Mouse (Mus musculus) myocyte (in vitro differentiated cells): ENCODE measurements around the gene Gm6040. TPM values are rescaled to one million over a fixed set of nuclear protein-coding genes. Genes with fewer than 3 reads are reported as not detected.

Experiments
- H3K27me3 ChIP-seq: one replicate; pipeline ENCODE4 v1.6.1; 2011; ENCODE audit not compliant: control insufficient read depth, insufficient read depth, insufficient read length
- H3K36me3 ChIP-seq: one replicate; pipeline ENCODE4 v1.6.1; 2011; ENCODE audit not compliant: control insufficient read depth, insufficient read depth
- H3K4me2 ChIP-seq: one replicate; pipeline ENCODE4 v1.6.1; 2011; ENCODE audit warnings: low read depth, control low read depth
- H3K4me3 ChIP-seq: one replicate; pipeline ENCODE4 v1.5.1; 2011; ENCODE audit warnings: mild to moderate bottlenecking, control low read depth, moderate library complexity
- H3K79me2 ChIP-seq: one replicate; pipeline ENCODE4 v1.6.1; 2011; ENCODE audit not compliant: control insufficient read depth, insufficient read depth
- H3ac ChIP-seq: one replicate; pipeline ENCODE4 v1.6.1; 2011; ENCODE audit not compliant: control insufficient read depth, insufficient read length
- CEBPB ChIP-seq: IDR thresholded peaks from 2 replicates; pipeline ENCODE4 v1.6.1; 2011; ENCODE audit warnings: mild to moderate bottlenecking, moderate library complexity; ENCODE audit not compliant: poor library complexity, insufficient read depth, severe bottlenecking
- E2F4 ChIP-seq: IDR thresholded peaks from one replicate; pipeline ENCODE4 v1.6.1; 2011; ENCODE audit warnings: mild to moderate bottlenecking, control low read depth, moderate library complexity; ENCODE audit not compliant: insufficient read depth
- MYOD1 ChIP-seq, 3 experiments: IDR thresholded peaks; one replicate each; pipeline ENCODE4 v1.6.1; 2011; ENCODE audit warnings: control low read depth in 2 of 3, low read depth in 2 of 3, mild to moderate bottlenecking in 2 of 3, moderate library complexity in 1 of 3; ENCODE audit not compliant: insufficient read length in 2 of 3, control insufficient read depth in 1 of 3
- MYOG ChIP-seq, 3 experiments: IDR thresholded peaks; one replicate each; pipeline ENCODE4 v1.6.1; 2011; ENCODE audit warnings: control low read depth in 2 of 3, low read depth in 2 of 3, mild to moderate bottlenecking in 2 of 3; ENCODE audit not compliant: insufficient read length in 2 of 3, control insufficient read depth in 1 of 3, insufficient read depth in 1 of 3
- POLR2AphosphoS2 ChIP-seq: IDR thresholded peaks from one replicate; pipeline ENCODE4 v1.6.1; 2011; ENCODE audit warnings: low read depth, control low read depth; ENCODE audit not compliant: insufficient read length
- SRF ChIP-seq: IDR thresholded peaks from one replicate; pipeline ENCODE4 v1.6.1; 2011; ENCODE audit warnings: low read depth; ENCODE audit not compliant: control insufficient read depth, insufficient read length
- TCF12 ChIP-seq: IDR thresholded peaks from one replicate; pipeline ENCODE4 v1.6.1; 2011; ENCODE audit warnings: mild to moderate bottlenecking, control low read depth; ENCODE audit not compliant: poor library complexity, insufficient read depth, severe bottlenecking
- TCF3 ChIP-seq: IDR thresholded peaks from one replicate; pipeline ENCODE4 v1.6.1; 2011; ENCODE audit warnings: low read depth, control low read depth; ENCODE audit not compliant: insufficient read length
- USF1 ChIP-seq: IDR thresholded peaks from one replicate; pipeline ENCODE4 v1.6.1; 2011; ENCODE audit warnings: low read depth, mild to moderate bottlenecking, control low read depth, moderate library complexity
- polyA plus RNA-seq: library from polyadenylated mRNA; unstranded; fragments of >200 nt; fragmentation: generic; extraction: Trizol; gene quantifications from one replicate; pipeline ENCODE4 v1.2.1, GENCODE M21; 2012; ENCODE audit warnings: missing spikeins

Gene Gm6040
- polyA plus RNA-seq, 1 experiment, result not detected

- no peak for TF ChIP-seq MYOD1 (IDR thresholded peaks at IDR 0.05; ENCODE audit: control insufficient read depth in 1 of 3, insufficient read length in 2 of 3, low read depth in 2 of 3)
- no peak for TF ChIP-seq CEBPB
- no peak for TF ChIP-seq MYOG (IDR thresholded peaks at IDR 0.05; ENCODE audit: control insufficient read depth in 1 of 3, insufficient read depth in 1 of 3, insufficient read length in 2 of 3, low read depth in 2 of 3)
- Histone ChIP-seq H3K27me3 (no peaks in the 10 kb centered on the region), H3K4me3 (no peak within 1 kb of the TSS), H3K79me2 (no peaks in the 10 kb centered on the region), H3K4me2 (no peak within 1 kb of the TSS), H3K36me3 (no peaks in the 10 kb centered on the region), H3ac (no peak within 1 kb of the TSS)
Observed at GRCm38 (mm10) chr8:20902527-20902926, 19.3 kb downstream of the Gm6040 start, which contains the start of gene Gm15056. TSS of gene Gm15056 (minus strand) at chr8:20902627.

GRCm38 (mm10) chr8:20892369-20892768 lies 29.5 kb downstream of the Gm6040 start, which contains the start of gene Defb33:
TSS of gene Defb33 (plus strand) at chr8:20892669.
- H3K79me2 ChIP-seq, result no peaks in the 10 kb centered on the region
- H3ac ChIP-seq, result no peak within 1 kb of the TSS
- no peak within 1 kb of the TSS for H3K4me2 ChIP-seq
- no peak within 1 kb of the TSS for H3K4me3 ChIP-seq
- no peak for TF ChIP-seq MYOD1 (IDR thresholded peaks at IDR 0.05; ENCODE audit: control insufficient read depth in 1 of 3, insufficient read length in 2 of 3, low read depth in 2 of 3)
- TF ChIP-seq MYOG (IDR thresholded peaks at IDR 0.05; ENCODE audit: control insufficient read depth in 1 of 3, insufficient read depth in 1 of 3, insufficient read length in 2 of 3, low read depth in 2 of 3), result no peak
- no peak for TF ChIP-seq USF1
- no peaks in the 10 kb centered on the region for H3K36me3 ChIP-seq
- no peaks in the 10 kb centered on the region for H3K27me3 ChIP-seq

- H3ac ChIP-seq, result no peak overlapping the region
- no peak for TF ChIP-seq TCF12
- no peak for TF ChIP-seq TCF3
- no peak for TF ChIP-seq MYOD1 (IDR thresholded peaks at IDR 0.05; ENCODE audit: control insufficient read depth in 1 of 3, insufficient read length in 2 of 3, low read depth in 2 of 3)
- no peak for TF ChIP-seq POLR2AphosphoS2
- no peak for TF ChIP-seq E2F4
- TF ChIP-seq MYOG (IDR thresholded peaks at IDR 0.05; ENCODE audit: control insufficient read depth in 1 of 3, insufficient read depth in 1 of 3, insufficient read length in 2 of 3, low read depth in 2 of 3), result no peak
- TF ChIP-seq CEBPB, result no peak
- no peak for TF ChIP-seq SRF
- no peak overlapping the region for H3K4me2 ChIP-seq
- H3K4me3 ChIP-seq, result no peak overlapping the region
- no peaks in the 10 kb centered on the region for H3K27me3 ChIP-seq
- no peaks in the 10 kb centered on the region for H3K36me3 ChIP-seq
- no peaks in the 10 kb centered on the region for H3K79me2 ChIP-seq
Observed at GRCm38 (mm10) chr8:20874608-20875007, 47.3 kb downstream of the Gm6040 start.

Other genes starting within 250 kb of the Gm6040 start
- gene Defb33, start 29.4 kb downstream of the Gm6040 start, polyA plus RNA-seq, result not detected
- gene Gm15056, start 19.4 kb downstream of the Gm6040 start, polyA plus RNA-seq, result not detected
- gene AY761185, start 22.6 kb upstream of the Gm6040 start, polyA plus RNA-seq, result not detected
- gene Defa21, start 103.5 kb upstream of the Gm6040 start, polyA plus RNA-seq, result not detected
- not detected for gene Defa23, start 133.0 kb upstream of the Gm6040 start, polyA plus RNA-seq
- gene Defa35, start 143.0 kb upstream of the Gm6040 start, polyA plus RNA-seq, result not detected
- not detected for gene Defa25, start 162.4 kb upstream of the Gm6040 start, polyA plus RNA-seq
- not detected for gene Gm14851, start 174.0 kb upstream of the Gm6040 start, polyA plus RNA-seq
- gene Defa30, start 212.6 kb upstream of the Gm6040 start, polyA plus RNA-seq, result not detected
- gene Defa22, start 240.2 kb upstream of the Gm6040 start, polyA plus RNA-seq, result not detected